Mouse (Mus musculus) cerebellum, adult 8-10 months (tissue): ENCODE measurements around the gene Olfr739.

Experiments used
- DNase-seq: peaks from one replicate; pipeline ENCODE4 v3.0.0; 2022

Olfr739 gene

GRCm38 (mm10) chr14:50418326-50418725, at the start of gene Olfr739:
Olfr739 (plus strand) TSS chr14:50418626.
- DNase-seq: no peak

- DNase-seq: no peak
These were observed 37.6 kb upstream of the Olfr739 start, which contains the start of gene Olfr736 for GRCm38 (mm10) chr14:50380863-50381262. Olfr736 (plus strand) TSS chr14:50381163.

- no peak for DNase-seq
These were observed 11.2 kb upstream of the Olfr739 start, which contains the start of gene Olfr738 for GRCm38 (mm10) chr14:50407268-50407667. Olfr738 (plus strand) TSS chr14:50407568.

GRCm38 (mm10) chr14:50445245-50445644, 26.8 kb downstream of the Olfr739 start, which contains the start of gene Olfr740:
Olfr740 (plus strand) TSS chr14:50445545.
- no peak for DNase-seq

GRCm38 (mm10) chr14:50472438-50472837, 54.0 kb downstream of the Olfr739 start, which contains the start of gene Olfr741:
Olfr741 (plus strand) TSS chr14:50472738.
- DNase-seq: no peak
